Mouse (Mus musculus) spleen, adult 18-20 months (tissue): ENCODE results near the gene Tcp11x2.

Experiments used
- DNase-seq, 2 experiments: peaks; one replicate each; pipeline ENCODE4 v3.0.0; 2022; ENCODE audit warnings: mixed read lengths in 2 of 2

The Tcp11x2 gene

GRCm38 (mm10) chrX:135693633-135694032 is at the start of gene Tcp11x2:
Gene Tcp11x2, minus strand, starts transcription at chrX:135693790.
- no peak for DNase-seq

GRCm38 (mm10) chrX:135743056-135743355 is 49.4 kb upstream of the Tcp11x2 start:
- DNase-seq, result no peak

- peak; percentile 75 to 76 for DNase-seq
Measured at GRCm38 (mm10) chrX:135742304-135743055, 48.9 kb upstream of the Tcp11x2 start, which contains the start of the genes Armcx5 and Gprasp1. Gene Armcx5, plus strand, starts transcription at chrX:135742733. Gene Gprasp1, plus strand, starts transcription at chrX:135742733.

GRCm38 (mm10) chrX:135738730-135739520 is 45.3 kb upstream of the Tcp11x2 start:
- DNase-seq, result peak in 1 of 2 experiments; percentile 7

- DNase-seq, result no peak
Measured at GRCm38 (mm10) chrX:135725161-135725560, 31.6 kb upstream of the Tcp11x2 start, which contains the start of gene Tmsb15a. Gene Tmsb15a, minus strand, starts transcription at chrX:135725261.

- no peak for DNase-seq
Measured at GRCm38 (mm10) chrX:135712845-135713244, 19.3 kb upstream of the Tcp11x2 start.

GRCm38 (mm10) chrX:135704349-135704748 is 10.8 kb upstream of the Tcp11x2 start:
- DNase-seq, result no peak

- no peak for DNase-seq
Measured at GRCm38 (mm10) chrX:135703111-135703510, 9.5 kb upstream of the Tcp11x2 start.

GRCm38 (mm10) chrX:135687802-135688201 is 5.8 kb downstream of the Tcp11x2 start:
- no peak for DNase-seq

GRCm38 (mm10) chrX:135681858-135682257 is 11.7 kb downstream of the Tcp11x2 start:
- DNase-seq, result no peak

GRCm38 (mm10) chrX:135652173-135652772 is 41.3 kb downstream of the Tcp11x2 start:
- no peak for DNase-seq

- no peak for DNase-seq
Measured at GRCm38 (mm10) chrX:135627605-135628004, 66.0 kb downstream of the Tcp11x2 start, which contains the start of gene Prame. Gene Prame, minus strand, starts transcription at chrX:135627705.
